Mouse (Mus musculus) adrenal gland, adult 8-10 months (tissue): ENCODE data around the gene Zbtb11. TPM values are rescaled to one million over a fixed set of nuclear protein-coding genes. Genes with fewer than 3 reads are reported as not detected.

Source experiments
- DNase-seq: peaks from one replicate; pipeline ENCODE4 v3.0.0; 2022
- total RNA-seq, 4 experiments: library from RNA; stranded (reverse); gene quantifications; 2 replicates each; pipeline ENCODE4 v1.2.4; 2022

Zbtb11 gene
- total RNA-seq, 4 experiments from 2014 or later: 21.0 to 22.3 (median 21.6) TPM

DNA sequence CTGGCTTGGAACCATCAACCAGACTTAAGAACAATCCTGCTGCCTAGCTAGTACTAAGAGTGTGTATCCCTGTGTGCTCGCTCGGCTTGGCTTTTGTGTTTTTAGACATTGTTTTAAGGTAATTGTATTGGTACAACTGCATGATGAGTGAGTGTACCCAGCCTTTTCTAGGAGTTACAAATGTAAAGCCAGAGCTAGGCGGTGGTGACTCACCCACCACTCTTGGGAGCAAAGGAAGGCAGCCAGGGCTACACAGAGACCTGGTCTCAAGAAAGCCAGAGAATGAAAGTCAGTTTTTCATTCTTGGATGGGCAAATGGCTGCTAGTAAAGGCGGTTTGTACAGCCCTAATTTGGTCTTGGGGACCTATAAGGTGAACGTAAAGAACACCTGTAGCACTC is 3.3 kb upstream of the Zbtb11 start:
- DNase-seq: no peak

GRCm38 (mm10) chr16:55971735-55972615 is 1.7 kb upstream of the Zbtb11 start:
- no peak for DNase-seq

DNA sequence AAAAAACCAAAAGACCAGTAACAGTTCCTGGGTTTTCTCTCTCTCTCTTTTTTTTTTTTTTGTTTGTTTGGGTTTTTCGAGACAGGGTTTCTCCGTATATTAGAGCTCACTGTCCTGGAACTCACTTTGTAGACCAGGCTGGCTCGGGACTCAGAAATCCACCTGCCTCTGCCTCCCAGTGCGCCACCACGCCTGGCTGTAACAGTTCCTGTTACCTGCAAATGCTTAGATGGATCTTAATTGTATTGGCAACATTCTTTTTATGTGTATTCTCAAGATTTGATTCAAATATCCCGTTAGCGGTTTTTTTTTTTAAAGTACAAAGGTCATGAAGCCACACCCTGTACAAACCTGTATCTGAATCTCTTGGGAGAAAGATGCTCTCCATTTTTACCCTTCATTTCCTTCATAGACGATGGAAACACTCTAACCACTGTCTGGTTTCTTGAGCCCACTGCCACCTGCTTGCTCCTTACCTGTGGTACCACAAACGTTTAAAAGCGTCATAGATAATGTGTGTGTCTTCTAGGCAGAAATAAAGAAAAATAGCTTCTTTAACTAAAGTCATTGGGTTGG is 969 bp upstream of the Zbtb11 start:
- DNase-seq: no peak

DNA sequence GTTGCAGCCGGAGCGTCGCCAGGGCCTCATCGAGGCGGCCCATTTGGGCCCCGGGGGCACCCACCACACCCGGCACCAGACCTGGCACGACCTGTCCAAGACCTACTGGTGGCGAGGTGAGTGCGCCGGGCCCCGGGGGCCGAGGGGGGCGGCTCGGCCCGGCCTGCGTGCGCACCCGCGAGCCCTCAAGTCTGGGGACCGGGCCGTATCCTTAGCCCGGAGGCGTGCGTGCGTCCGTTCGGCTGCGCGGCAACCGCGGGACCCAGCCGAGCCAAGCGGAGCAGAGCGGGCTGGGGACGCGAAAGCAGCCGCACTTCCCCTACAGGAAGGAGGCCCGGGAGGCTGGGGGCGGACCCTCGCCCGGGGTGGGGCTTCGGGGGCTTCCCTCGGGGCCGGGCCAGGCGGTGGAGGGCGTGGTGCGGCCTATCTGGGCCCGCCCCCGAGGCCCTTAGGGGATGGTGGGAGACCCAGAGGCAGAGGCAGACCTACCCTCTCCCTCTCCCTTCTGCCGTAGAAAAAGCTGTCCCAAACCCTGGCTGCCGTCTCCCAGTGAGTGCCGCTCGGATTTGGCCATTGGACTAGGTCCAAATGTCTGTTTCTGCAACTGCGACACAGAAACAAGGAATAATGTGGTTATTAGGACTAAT is 696 bp downstream of the Zbtb11 start:
- DNase-seq: peak; percentile 85

DNA sequence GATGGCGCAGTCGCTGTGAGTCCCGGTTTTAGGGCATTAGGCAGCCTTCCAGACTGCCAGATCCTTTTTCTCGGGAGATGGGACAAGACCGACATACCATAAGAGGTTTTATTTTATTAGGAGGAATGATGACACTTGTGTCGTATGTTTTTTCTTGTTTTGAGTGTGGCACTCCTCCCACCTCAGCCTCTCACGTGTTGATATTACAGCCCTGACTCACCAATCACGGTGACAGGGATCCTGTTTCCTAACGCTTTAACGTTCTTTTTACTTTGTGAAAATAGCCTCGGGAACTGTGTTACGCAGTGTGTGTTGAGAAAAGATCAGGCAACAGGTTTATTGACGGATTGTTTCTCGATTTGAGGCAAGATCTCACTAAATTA is 1.2 kb downstream of the Zbtb11 start:
- DNase-seq: peak; percentile 70

GRCm38 (mm10) chr16:55986001-55986400 is 12.3 kb downstream of the Zbtb11 start:
- no peak for DNase-seq

DNA sequence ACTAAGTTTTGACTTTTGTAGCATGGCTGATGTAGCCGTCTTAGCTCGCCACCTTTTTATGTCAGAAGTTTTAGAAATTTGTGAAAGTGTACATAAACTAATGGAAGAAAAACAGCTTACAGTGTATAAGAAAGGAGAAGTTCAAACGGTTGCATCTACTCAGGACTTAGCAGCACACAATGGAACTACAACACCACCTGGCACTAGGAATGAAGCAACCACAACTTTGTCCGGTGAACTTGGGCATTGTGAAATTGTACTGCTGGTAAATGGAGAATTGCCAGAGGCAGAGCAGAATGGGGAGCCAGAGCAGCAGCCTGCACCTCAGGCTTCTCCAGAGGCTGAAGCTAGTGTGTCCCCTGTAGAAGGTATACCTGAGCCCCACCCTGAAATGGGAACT is 16.6 kb downstream of the Zbtb11 start:
- DNase-seq: no peak

GRCm38 (mm10) chr16:55994235-55994634 is 20.6 kb downstream of the Zbtb11 start:
- no peak for DNase-seq

GRCm38 (mm10) chr16:56006798-56007197 is 33.1 kb downstream of the Zbtb11 start:
- DNase-seq: no peak

GRCm38 (mm10) chr16:56008862-56009261 is 35.2 kb downstream of the Zbtb11 start:
- no peak for DNase-seq

GRCm38 (mm10) chr16:56012789-56013743 is 39.4 kb downstream of the Zbtb11 start:
- DNase-seq: no peak

GRCm38 (mm10) chr16:56014076-56014475 is 40.4 kb downstream of the Zbtb11 start:
- no peak for DNase-seq

DNA sequence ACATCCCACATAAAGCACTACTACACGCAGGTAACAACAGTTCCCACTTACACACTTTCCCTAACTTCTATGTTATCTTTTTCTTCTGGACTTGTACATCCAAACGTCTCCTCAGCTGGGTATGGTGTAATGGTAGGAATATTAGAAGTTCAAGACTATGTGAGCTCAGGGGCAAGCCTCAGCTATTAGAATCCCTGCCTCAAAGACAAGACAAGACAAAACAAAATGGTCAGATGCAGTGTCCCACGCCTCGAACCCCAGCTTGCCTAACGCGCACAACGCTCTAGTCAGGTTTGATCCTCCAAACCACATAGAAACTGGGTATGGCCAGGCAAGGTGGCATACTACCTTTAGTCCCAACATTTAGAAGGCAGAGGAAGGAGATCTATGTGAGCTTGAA is 46.0 kb downstream of the Zbtb11 start:
- DNase-seq: no peak

- no peak for DNase-seq
Measured at GRCm38 (mm10) chr16:56027854-56028629, 54.4 kb downstream of the Zbtb11 start.

DNA sequence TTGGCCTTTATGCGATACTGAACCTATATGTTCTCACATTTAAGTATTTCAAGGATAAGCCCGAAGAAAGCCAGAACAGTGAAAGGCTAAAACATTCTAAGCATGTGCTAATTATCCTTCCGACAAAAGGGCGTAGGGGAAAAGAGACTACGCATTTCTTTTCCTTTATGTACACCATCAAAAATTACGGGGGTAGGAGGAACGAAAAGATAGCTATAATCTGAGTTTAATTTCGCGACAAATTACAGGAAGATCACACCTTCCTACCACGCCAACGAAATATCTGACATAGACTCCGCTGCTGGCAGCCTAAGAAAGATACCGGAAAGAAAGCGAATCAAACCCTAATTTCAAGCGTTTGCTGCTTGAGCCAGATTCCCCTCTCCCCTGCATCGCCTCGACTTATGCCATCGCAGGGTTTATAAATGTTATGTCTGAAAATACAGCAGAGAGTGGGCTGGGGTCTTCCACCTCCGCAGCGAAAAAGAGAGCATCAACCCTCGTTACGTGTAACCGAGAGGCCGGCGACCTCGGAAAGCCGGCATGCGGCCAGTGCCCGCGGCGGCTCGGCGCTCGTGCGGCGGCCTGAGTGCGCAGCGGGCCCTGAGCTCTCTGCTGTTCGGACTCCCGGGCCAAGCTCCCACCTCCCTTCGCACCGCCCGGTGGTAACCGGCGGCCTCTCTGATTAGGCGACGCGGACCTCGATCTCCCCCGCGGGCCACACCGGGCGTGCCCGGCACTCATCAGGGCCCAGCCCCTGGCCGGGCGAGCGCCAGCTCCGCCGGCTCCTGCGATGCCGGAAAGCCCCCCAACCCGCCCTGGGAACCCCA is 55.3 kb downstream of the Zbtb11 start:
- DNase-seq: no peak

DNA sequence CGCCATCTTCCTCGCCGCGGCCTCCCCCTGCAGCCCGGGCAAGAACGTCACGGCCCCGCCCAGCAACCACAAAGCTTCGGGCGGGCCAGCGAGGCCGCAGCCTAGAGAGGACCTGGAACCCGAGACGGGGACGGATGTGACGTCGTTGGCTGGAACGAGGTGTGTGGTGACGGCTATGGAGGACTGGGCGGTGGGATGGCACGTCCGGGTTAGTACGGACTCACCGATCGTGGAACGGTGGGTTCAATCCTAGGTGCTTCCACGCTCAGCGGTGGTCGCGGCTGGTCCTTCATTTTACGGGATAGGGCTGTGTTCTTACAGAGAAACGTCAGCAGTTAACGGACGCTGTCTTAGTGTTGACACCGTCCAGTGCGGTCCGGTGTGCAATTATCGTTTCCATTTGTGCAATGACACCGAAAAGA is 56.0 kb downstream of the Zbtb11 start, which contains the start of gene Pcnp:
Pcnp (minus strand) TSS at position 79 of the 422 bp plus-strand sequence.
- DNase-seq: peak; percentile 96

DNA sequence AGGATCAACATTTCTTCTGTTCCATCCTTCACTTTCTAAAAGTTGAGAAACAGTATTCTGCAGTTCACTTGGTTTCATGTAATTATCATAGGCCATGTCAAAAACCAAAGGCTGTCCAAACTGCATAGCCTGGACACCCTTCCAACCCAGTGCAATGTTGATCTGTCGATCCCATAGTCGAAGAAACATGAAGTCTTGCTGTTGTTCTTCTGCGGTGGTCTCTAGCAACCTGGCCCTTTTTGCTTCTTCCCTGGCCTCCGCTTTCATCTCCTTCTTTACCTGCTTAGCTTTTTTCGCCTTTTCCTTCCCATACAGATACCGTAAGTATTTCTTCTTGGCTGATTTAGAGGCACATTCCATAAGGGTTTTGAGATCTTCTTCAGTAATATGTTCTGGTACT is 60.9 kb downstream of the Zbtb11 start:
- DNase-seq: no peak

- DNase-seq: no peak
Measured at GRCm38 (mm10) chr16:56036501-56036900, 62.8 kb downstream of the Zbtb11 start.

- DNase-seq: peak; percentile 84
Measured at GRCm38 (mm10) chr16:56037138-56038010, 63.7 kb downstream of the Zbtb11 start, which contains the start of gene Trmt10c. Trmt10c (minus strand) TSS chr16:56037819.
